17 mouse cellular contexts compared by ENCODE assay signal in the genomic region with DNA sequence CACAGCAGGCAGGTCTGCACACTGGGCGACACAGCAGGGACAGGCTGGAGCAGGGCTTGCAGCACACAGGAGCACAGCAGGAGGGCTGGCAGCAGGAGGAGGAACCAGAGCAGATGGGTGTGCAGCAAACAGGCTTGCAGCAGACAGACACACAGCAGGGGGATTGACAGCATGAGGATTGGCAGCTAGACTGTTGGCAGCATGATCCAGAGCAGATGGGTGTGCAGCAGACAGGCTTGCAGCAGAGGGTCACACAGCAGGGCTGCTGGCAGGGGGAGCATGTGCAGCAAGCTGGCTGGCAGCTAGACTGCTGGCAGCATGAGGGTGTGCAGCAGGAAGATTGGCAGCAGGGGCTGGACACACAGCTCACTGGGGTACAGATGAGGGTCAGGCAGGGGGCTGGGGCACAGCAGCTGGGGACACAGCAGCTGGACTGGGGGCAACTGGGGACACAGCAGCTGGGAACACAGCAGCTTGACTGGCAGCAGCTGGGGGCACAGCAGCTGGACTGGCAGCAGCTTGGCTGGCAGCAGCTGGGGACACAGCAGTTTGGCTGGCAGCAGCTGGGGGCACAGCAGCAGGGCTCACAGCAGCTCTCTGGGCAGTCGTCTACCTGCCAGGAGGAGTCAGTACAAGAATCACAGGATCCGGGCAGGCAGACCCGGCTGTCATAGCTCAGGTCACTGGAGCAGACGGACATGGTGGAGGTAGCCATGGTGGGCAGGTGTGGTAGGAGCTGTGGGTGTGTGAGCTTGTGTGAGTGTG. TPM values are rescaled to one million over a fixed set of nuclear protein-coding genes. Genes with fewer than 3 reads are reported as not detected.
DNase-seq lines count a peak whose midpoint lies in the region; ATAC-seq and TF ChIP-seq lines count a peak whose summit lies in the region.
"Not testable (repeated sequence)": the region's sequence is repeated elsewhere in the genome, so short reads cannot be mapped to it uniquely, and the experiment has no call there.
"Had no signal": no experiment of that assay in that cellular context is flagged by ENCODE, and none has a peak within 500 bp of the region (broad histone marks: within the 10 kb centered on the region; RNA-seq: fewer than 3 reads in every experiment).

A gene (minus strand): TSS at position 715 of the 765 bp plus-strand sequence.

- H3K79me2 ChIP-seq in myocyte (ENCODE audit: control insufficient read depth, insufficient read depth): not testable (repeated sequence)

- not testable (repeated sequence) for H3K9ac ChIP-seq in forebrain, embryonic 14.5 days (ENCODE audit: low read length); hindbrain, embryonic 13.5 days; limb, embryonic 12.5 days (replicated peaks)

- not testable (repeated sequence) for ATAC-seq in forebrain, embryonic 14.5 days; hindbrain, embryonic 13.5 days (ENCODE audit: low FRiP score); limb, embryonic 12.5 days (ENCODE audit: insufficient number of reproducible peaks, insufficient read depth, low FRiP score, low TSS enrichment, low read depth)

- not testable (repeated sequence) for H3K4me2 ChIP-seq in forebrain, embryonic 14.5 days (ENCODE audit: low read length); hindbrain, embryonic 13.5 days; limb, embryonic 12.5 days; myocyte (ENCODE audit: low read depth)

- not testable (repeated sequence) for H3K36me3 ChIP-seq in forebrain, embryonic 14.5 days (ENCODE audit: control insufficient read depth, insufficient read depth, low read length); hindbrain, embryonic 13.5 days; limb, embryonic 12.5 days; myocyte (ENCODE audit: control insufficient read depth, insufficient read depth)

- H3K9me3 ChIP-seq in forebrain, embryonic 14.5 days (replicated peaks; ENCODE audit: control insufficient read depth, low read length); hindbrain, embryonic 13.5 days; limb, embryonic 12.5 days: not testable (repeated sequence)

- H3K27ac ChIP-seq in forebrain, embryonic 14.5 days (ENCODE audit: low read depth, low read length): not testable (repeated sequence)
- 0 out of 2 replicates have a peak within 1 kb of the TSS, but pooled peaks have one; percentile 30 for H3K27ac ChIP-seq in hindbrain, embryonic 13.5 days
- 0 out of 2 replicates have a peak within 1 kb of the TSS, but pooled peaks have one; percentile 62 for H3K27ac ChIP-seq in limb, embryonic 12.5 days

- H3ac ChIP-seq in myocyte (ENCODE audit: control insufficient read depth, insufficient read length): not testable (repeated sequence)

- H3K4me3 ChIP-seq in forebrain, embryonic 14.5 days (ENCODE audit: low read depth, low read length); hindbrain, embryonic 13.5 days; limb, embryonic 12.5 days (replicated peaks); myocyte: not testable (repeated sequence)

- not testable (repeated sequence) for TF ChIP-seq POLR2A in myocyte (IDR thresholded peaks at IDR 0.05; ENCODE audit: insufficient read length, low read depth)

- DNase-seq in cerebellum, adult 9-10 months: peak; percentile 13
- DNase-seq in cerebellum, postnatal 25 days: peak; percentile 10 to 28
- peak; percentile 17 for DNase-seq in forebrain, embryonic 14.5 days (ENCODE audit: low spot score)

- not testable (repeated sequence) for H3K27me3 ChIP-seq in forebrain, embryonic 14.5 days (replicated peaks; ENCODE audit: control insufficient read depth, insufficient read depth, low read length); hindbrain, embryonic 13.5 days; limb, embryonic 12.5 days
- H3K27me3 ChIP-seq in myocyte (ENCODE audit: control insufficient read depth, insufficient read depth, insufficient read length): peaks cover 12% of the 10 kb centered on the region

- 65% methylated on average over 4 of the region's 5 CpGs for WGBS in forebrain, embryonic 14.5 days
- WGBS in hindbrain, embryonic 13.5 days: 51% methylated on average over 5 of the region's 5 CpGs
- WGBS in limb, embryonic 12.5 days: 49% methylated on average over 4 of the region's 5 CpGs

- H3K4me1 ChIP-seq in forebrain, embryonic 14.5 days (ENCODE audit: control insufficient read depth, insufficient read depth, low read length); hindbrain, embryonic 13.5 days (replicated peaks): not testable (repeated sequence)
- H3K4me1 ChIP-seq in limb, embryonic 12.5 days (replicated peaks): peaks cover 27% of the 10 kb centered on the region

TF ChIP-seq in myocyte, 11 proteins besides CTCF, POLR2A, EP300 and RAD21:
- TF ChIP-seq MYOG (IDR thresholded peaks at IDR 0.05; ENCODE audit: control insufficient read depth in 1 of 3, insufficient read depth in 1 of 3, insufficient read length in 2 of 3, low read depth in 2 of 3) (peak in 1 of 3 experiments; percentile 55), TCF3 (IDR thresholded peaks at IDR 0.05; ENCODE audit: insufficient read length, low read depth) (peak; percentile 57), MYOD1 (IDR thresholded peaks at IDR 0.05; ENCODE audit: control insufficient read depth in 1 of 3, insufficient read length in 2 of 3, low read depth in 2 of 3) (peak in 2 of 3 experiments; percentile 16 to 71)

RNA-seq across cellular contexts. Expression of the gene that starts here (rescaled TPM):
- not detected in 2 replicates for polyA plus RNA-seq in forebrain, embryonic 14.5 days (2014; fragmentation: Nextera tagmentation; extraction: Ambion mirVana)
- not detected in 2 replicates for polyA plus RNA-seq in hindbrain, embryonic 13.5 days (2015; fragmentation: Nextera tagmentation; extraction: Ambion mirVana)
- polyA plus RNA-seq in limb, embryonic 12.5 days (2016; fragmentation: Nextera tagmentation; extraction: Ambion mirVana): not detected in 2 replicates
- polyA plus RNA-seq in myocyte (2012; fragmentation: generic; extraction: Trizol): not detected
- polyA plus RNA-seq: activated CD4-positive, CD25-positive, alpha-beta regulatory T cell, adult 4 months; cerebellum, adult 2 months; embryonic facial prominence, embryonic 11.5 days; erythroblast, embryonic 14.5 days; forebrain, embryonic 11.5 days; frontal cortex, adult 2 months; heart, embryonic 10.5 days; heart, embryonic 14.5 days; hindbrain, embryonic 14.5 days; intestine, embryonic 15.5 days; Patski had no signal

Comparison
In these comparisons a context has a peak if more than half of its experiments do, and no peak if none do; other contexts are left out.
1. Peak in DNase-seq in forebrain, embryonic 14.5 days; RNA of the gene not detected or under 1 TPM.